In the genomic region with DNA sequence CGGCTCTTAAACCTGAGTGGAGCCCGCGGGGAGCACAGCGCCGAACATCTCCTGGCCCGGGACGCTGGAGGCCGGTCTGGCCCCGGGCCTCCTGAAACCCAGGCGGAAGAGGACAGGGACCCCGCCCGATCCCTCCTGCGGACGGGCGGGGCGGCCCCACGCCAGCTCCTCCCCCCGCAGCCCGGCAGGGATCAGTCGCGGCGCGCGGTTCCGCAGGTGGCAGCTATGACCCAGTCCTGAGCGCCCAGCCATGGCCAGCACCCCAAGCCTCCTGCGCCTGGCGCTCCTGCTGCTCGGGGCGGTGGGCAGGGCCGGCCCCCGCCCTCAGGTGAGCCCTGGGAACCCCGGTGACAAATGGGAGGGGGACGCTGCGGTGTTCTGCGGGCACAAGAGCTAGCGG, we compare ENCODE assay signal across 8 mouse cellular contexts. TPM values are rescaled to one million over a fixed set of nuclear protein-coding genes. Genes with fewer than 3 reads are reported as not detected.
DNase-seq lines count a peak whose midpoint lies in the region; ATAC-seq and TF ChIP-seq lines count a peak whose summit lies in the region.

A gene (plus strand): TSS at position 191 of the 400 bp plus-strand sequence.

- peaks cover 5% of the 10 kb centered on the region; the same call in 1 of the 2 replicates for H3K4me1 ChIP-seq in forebrain, embryonic 14.5 days (ENCODE audit: control insufficient read depth, insufficient read depth, low read length)
- H3K4me1 ChIP-seq in limb, embryonic 14.5 days (ENCODE audit: control insufficient read depth, insufficient read depth, low read length), result 0 out of 2 replicates have a peak, but pooled peaks cover 6% of the 10 kb centered on the region
- H3K4me1 ChIP-seq in midbrain, embryonic 16.5 days (ENCODE audit: control insufficient read depth, insufficient read depth, low read length), result 0 out of 2 replicates have a peak, but pooled peaks cover 5% of the 10 kb centered on the region

- no peaks in the 10 kb centered on the region for H3K36me3 ChIP-seq in forebrain, embryonic 14.5 days (ENCODE audit: control insufficient read depth, insufficient read depth, low read length)
- H3K36me3 ChIP-seq in limb, embryonic 14.5 days (ENCODE audit: control insufficient read depth, insufficient read depth, low read length), result no peaks in the 10 kb centered on the region
- H3K36me3 ChIP-seq in midbrain, embryonic 16.5 days (ENCODE audit: control insufficient read depth, insufficient read depth, low read length), result no peaks in the 10 kb centered on the region

- H3K27me3 ChIP-seq in forebrain, embryonic 14.5 days (replicated peaks; ENCODE audit: control insufficient read depth, insufficient read depth, low read length), result peaks cover 12% of the 10 kb centered on the region
- peaks cover 42% of the 10 kb centered on the region for H3K27me3 ChIP-seq in limb, embryonic 14.5 days (ENCODE audit: control insufficient read depth, insufficient read depth, low read length)
- H3K27me3 ChIP-seq in midbrain, embryonic 16.5 days (ENCODE audit: control insufficient read depth, insufficient read depth, low read depth, low read length), result peaks cover 13% of the 10 kb centered on the region

- no peak for TF ChIP-seq POLR2A in limb, embryonic 14.5 days (IDR thresholded peaks at IDR 0.05; ENCODE audit: borderline replicate concordance, extremely low read depth, insufficient read depth, insufficient read length)

- peak within 1 kb of the TSS; percentile 43 for H3K4me3 ChIP-seq in layer of hippocampus, adult 2 months
- H3K4me3 ChIP-seq in forebrain, embryonic 14.5 days (ENCODE audit: low read depth, low read length), result peak within 1 kb of the TSS; percentile 38
- H3K4me3 ChIP-seq in limb, embryonic 14.5 days (replicated peaks; ENCODE audit: low read length), result peak within 1 kb of the TSS; percentile 41
- peak within 1 kb of the TSS; percentile 53 for H3K4me3 ChIP-seq in midbrain, embryonic 16.5 days (ENCODE audit: low read depth, low read length)

- no peak for ATAC-seq in forebrain, embryonic 14.5 days
- ATAC-seq in limb, embryonic 14.5 days (ENCODE audit: low FRiP score, low read depth), result no peak
- ATAC-seq in midbrain, embryonic 16.5 days, result peak; percentile 11; the same call in 1 of the 2 replicates
- ATAC-seq in cerebellum, adult (ENCODE audit: insufficient number of reproducible peaks, low FRiP score, low TSS enrichment), result no peak

- no peaks in the 10 kb centered on the region for H3K9me3 ChIP-seq in forebrain, embryonic 14.5 days (replicated peaks; ENCODE audit: control insufficient read depth, low read length)
- H3K9me3 ChIP-seq in limb, embryonic 14.5 days (ENCODE audit: control insufficient read depth, low read length), result 0 out of 2 replicates have a peak, but pooled peaks cover 4% of the 10 kb centered on the region
- no peaks in the 10 kb centered on the region for H3K9me3 ChIP-seq in midbrain, embryonic 16.5 days (replicated peaks; ENCODE audit: control insufficient read depth, low read length, poor library complexity, severe bottlenecking)

- H3K9ac ChIP-seq in forebrain, embryonic 14.5 days (ENCODE audit: low read length), result peak within 1 kb of the TSS; percentile 59
- H3K9ac ChIP-seq in limb, embryonic 14.5 days (ENCODE audit: low read depth, low read length, severe bottlenecking), result peak within 1 kb of the TSS; percentile 21; the same call in 1 of the 2 replicates
- peak within 1 kb of the TSS; percentile 71 for H3K9ac ChIP-seq in midbrain, embryonic 16.5 days (ENCODE audit: low read depth, low read length)

- H3K4me2 ChIP-seq in forebrain, embryonic 14.5 days (ENCODE audit: low read length), result peak within 1 kb of the TSS; percentile 96
- peak within 1 kb of the TSS; percentile 82 for H3K4me2 ChIP-seq in limb, embryonic 14.5 days (replicated peaks; ENCODE audit: low read depth, low read length, severe bottlenecking)
- peak within 1 kb of the TSS; percentile 99 for H3K4me2 ChIP-seq in midbrain, embryonic 16.5 days (ENCODE audit: low read length)

- WGBS in forebrain, embryonic 14.5 days, result 2% methylated on average over 30 of the region's 37 CpGs
- under 1% methylated on average over 32 of the region's 37 CpGs for WGBS in limb, embryonic 14.5 days
- WGBS in midbrain, embryonic 16.5 days, result 0% methylated on average over 32 of the region's 37 CpGs

- DNase-seq in layer of hippocampus, adult 2 months (ENCODE audit: low spot score in 2 of 2), result no peak
- DNase-seq in layer of hippocampus, adult 9-11 months, result no peak
- DNase-seq in forebrain, embryonic 14.5 days (ENCODE audit: low spot score), result no peak
- DNase-seq in limb, embryonic 14.5 days (ENCODE audit: low spot score), result no peak
- no peak for DNase-seq in T-cell, adult 2 months (ENCODE audit: low spot score)
- DNase-seq in right cerebral cortex, adult 2 months (ENCODE audit: low spot score in 2 of 2), result no peak

- H3K27ac ChIP-seq in layer of hippocampus, adult 2 months, result no peak within 1 kb of the TSS
- no peak within 1 kb of the TSS for H3K27ac ChIP-seq in forebrain, embryonic 14.5 days (ENCODE audit: low read depth, low read length)
- no peak within 1 kb of the TSS for H3K27ac ChIP-seq in limb, embryonic 14.5 days (replicated peaks; ENCODE audit: low read depth, low read length)
- no peak within 1 kb of the TSS for H3K27ac ChIP-seq in midbrain, embryonic 16.5 days (ENCODE audit: low read length)

- no peak for TF ChIP-seq CTCF in layer of hippocampus, adult 2 months (conservative IDR thresholded peaks at IDR 0.05)

RNA-seq across cellular contexts. Expression of the gene that starts here (rescaled TPM):
- total RNA-seq in layer of hippocampus, adult 2 months (2021), result 1 to 10 TPM; 2.3 to 3.4 TPM
- 0.05 and 0.20 TPM in 2 replicates for polyA plus RNA-seq in forebrain, embryonic 14.5 days (2014; fragmentation: Nextera tagmentation; extraction: Ambion mirVana)
- 0.05 and 0.08 TPM in 2 replicates for polyA plus RNA-seq in limb, embryonic 14.5 days (2012; rRNA removed)
- not detected in 2 replicates for polyA plus RNA-seq in limb, embryonic 14.5 days (2014; fragmentation: Nextera tagmentation; extraction: Ambion mirVana)
- polyA plus RNA-seq in midbrain, embryonic 16.5 days (2015; fragmentation: Nextera tagmentation; extraction: Ambion mirVana), result 0.71 and 1.3 TPM in 2 replicates

Comparison
In these comparisons a context has a peak if more than half of its experiments do, and no peak if none do; other contexts are left out.
1. H3K9ac ChIP-seq: peak in every context shown above with its lines; median percentile 71 in midbrain, embryonic 16.5 days; 59 in forebrain, embryonic 14.5 days; 21 in limb, embryonic 14.5 days.